Comparison of ENCODE assay signal across 8 mouse cellular contexts in genomic region chr9:61946623-61947401, GRCm38 (mm10). TPM values are rescaled to one million over a fixed set of nuclear protein-coding genes. Genes with fewer than 3 reads are reported as not detected.
DNase-seq lines count a peak whose midpoint lies in the region; ATAC-seq and TF ChIP-seq lines count a peak whose summit lies in the region.

Gene Kif23, minus strand, starts transcription at chr9:61946774.

- no peak for TF ChIP-seq EP300 in heart, adult 2 months (IDR thresholded peaks at IDR 0.05; ENCODE audit: insufficient read depth, low read depth, low read length)

- peak within 1 kb of the TSS; percentile 98 for H3K4me2 ChIP-seq in embryonic facial prominence, embryonic 13.5 days
- H3K4me2 ChIP-seq in limb, embryonic 13.5 days (replicated peaks), result peak within 1 kb of the TSS; percentile 76
- peak within 1 kb of the TSS; percentile 100 for H3K4me2 ChIP-seq in midbrain, embryonic 16.5 days (ENCODE audit: low read length)

- peak; percentile 99 for DNase-seq in 3134 (ENCODE audit: extremely low read depth, insufficient read length, low spot score)
- DNase-seq in adrenal gland, postnatal 36 days, result peak; percentile 98
- DNase-seq in heart, adult 2 months, result peak; percentile 98 to 99
- peak; percentile 93 to 96 for DNase-seq in kidney, adult 8-10 months
- DNase-seq in spleen, postnatal 10 days (ENCODE audit: low spot score in 2 of 2), result peak; percentile 98 to 99

- intact Hi-C loops in heart, adult 2 months (cut with DNase I), result loop anchor here (1.0 to 5.0 kb wide), 3 partner anchors 35 to 295 kb away; partner anchors contain the start of gene Glce

- no peaks in the 10 kb centered on the region; the same call in 1 of the 2 replicates for H3K79me2 ChIP-seq in heart, adult 2 months (replicated peaks; ENCODE audit: control insufficient read depth, insufficient read depth, low read length)

- peak; percentile 90 for TF ChIP-seq CTCF in heart, adult 2 months (IDR thresholded peaks at IDR 0.05)

- under 1% methylated on average over 44 of the region's 44 CpGs for WGBS in embryonic facial prominence, embryonic 13.5 days
- 1% methylated on average over 44 of the region's 44 CpGs for WGBS in heart, adult 2 months
- under 1% methylated on average over 43 of the region's 44 CpGs for WGBS in limb, embryonic 13.5 days
- WGBS in midbrain, embryonic 16.5 days, result under 1% methylated on average over 44 of the region's 44 CpGs

- H3K27ac ChIP-seq in embryonic facial prominence, embryonic 13.5 days, result peak within 1 kb of the TSS; percentile 80
- H3K27ac ChIP-seq in heart, adult 2 months, result peak within 1 kb of the TSS; percentile 81
- H3K27ac ChIP-seq in limb, embryonic 13.5 days, result peak within 1 kb of the TSS; percentile 68; the same call in 1 of the 2 replicates
- H3K27ac ChIP-seq in midbrain, embryonic 16.5 days (ENCODE audit: low read length), result peak within 1 kb of the TSS; percentile 63; the same call in 1 of the 2 replicates

- H3K9ac ChIP-seq in embryonic facial prominence, embryonic 13.5 days, result peak within 1 kb of the TSS; percentile 88
- H3K9ac ChIP-seq in heart, adult 2 months (ENCODE audit: low read depth, low read length), result peak within 1 kb of the TSS; percentile 73
- peak within 1 kb of the TSS; percentile 76 for H3K9ac ChIP-seq in limb, embryonic 13.5 days
- peak within 1 kb of the TSS; percentile 62 for H3K9ac ChIP-seq in midbrain, embryonic 16.5 days (ENCODE audit: low read depth, low read length)

- ATAC-seq in embryonic facial prominence, embryonic 13.5 days (ENCODE audit: insufficient number of reproducible peaks, insufficient read depth, low FRiP score, low TSS enrichment, low read depth), result peak; percentile 89
- peak; percentile 95 for ATAC-seq in limb, embryonic 13.5 days (ENCODE audit: low FRiP score, low read depth)
- ATAC-seq in midbrain, embryonic 16.5 days, result peak; percentile 90

- peaks cover 14% of the 10 kb centered on the region for H3K4me1 ChIP-seq in embryonic facial prominence, embryonic 13.5 days
- H3K4me1 ChIP-seq in heart, adult 2 months (ENCODE audit: control insufficient read depth, insufficient read depth, low read length), result no peaks in the 10 kb centered on the region
- H3K4me1 ChIP-seq in limb, embryonic 13.5 days, result peaks cover 15% of the 10 kb centered on the region
- peaks cover 12% of the 10 kb centered on the region for H3K4me1 ChIP-seq in midbrain, embryonic 16.5 days (ENCODE audit: control insufficient read depth, insufficient read depth, low read length)

- H3K36me3 ChIP-seq in embryonic facial prominence, embryonic 13.5 days, result 0 out of 2 replicates have a peak, but pooled peaks cover 6% of the 10 kb centered on the region
- H3K36me3 ChIP-seq in heart, adult 2 months (ENCODE audit: control insufficient read depth, insufficient read depth, low read length), result no peaks in the 10 kb centered on the region
- peaks cover 18% of the 10 kb centered on the region for H3K36me3 ChIP-seq in limb, embryonic 13.5 days
- H3K36me3 ChIP-seq in midbrain, embryonic 16.5 days (ENCODE audit: control insufficient read depth, insufficient read depth, low read length), result no peaks in the 10 kb centered on the region

- no peaks in the 10 kb centered on the region for H3K27me3 ChIP-seq in embryonic facial prominence, embryonic 13.5 days
- H3K27me3 ChIP-seq in heart, adult 2 months (ENCODE audit: control insufficient read depth, insufficient read depth, low read length), result no peaks in the 10 kb centered on the region
- H3K27me3 ChIP-seq in limb, embryonic 13.5 days, result no peaks in the 10 kb centered on the region
- no peaks in the 10 kb centered on the region for H3K27me3 ChIP-seq in midbrain, embryonic 16.5 days (ENCODE audit: control insufficient read depth, insufficient read depth, low read depth, low read length)

- peak; percentile 72 for TF ChIP-seq POLR2A in heart, adult 2 months (IDR thresholded peaks at IDR 0.05; ENCODE audit: insufficient read depth, low read depth, low read length)

- peak within 1 kb of the TSS; percentile 80 for H3K4me3 ChIP-seq in embryonic facial prominence, embryonic 13.5 days
- peak within 1 kb of the TSS; percentile 67 for H3K4me3 ChIP-seq in heart, adult 2 months
- H3K4me3 ChIP-seq in limb, embryonic 13.5 days, result peak within 1 kb of the TSS; percentile 62
- H3K4me3 ChIP-seq in midbrain, embryonic 16.5 days (ENCODE audit: low read depth, low read length), result peak within 1 kb of the TSS; percentile 61

- no peaks in the 10 kb centered on the region for H3K9me3 ChIP-seq in embryonic facial prominence, embryonic 13.5 days
- H3K9me3 ChIP-seq in limb, embryonic 13.5 days, result no peaks in the 10 kb centered on the region
- H3K9me3 ChIP-seq in midbrain, embryonic 16.5 days (replicated peaks; ENCODE audit: control insufficient read depth, low read length, poor library complexity, severe bottlenecking), result no peaks in the 10 kb centered on the region

RNA-seq across cellular contexts. Expression of gene Kif23, which starts in this region (rescaled TPM):
- 1 to 10 TPM; 5.5 to 8.5 TPM for total RNA-seq in adrenal gland, postnatal 36 days (2021)
- polyA plus RNA-seq in embryonic facial prominence, embryonic 13.5 days (2015; fragmentation: Nextera tagmentation; extraction: Ambion mirVana), result 104 and 108 TPM in 2 replicates
- total RNA-seq in heart, adult 2 months (2021), result under 1 TPM; 0.52 to 0.68 TPM
- polyA plus RNA-seq in heart, adult 2 months (2012; rRNA removed), result 0.45 and 1.0 TPM in 2 replicates
- polyA plus RNA-seq in limb, embryonic 13.5 days (2015; fragmentation: Nextera tagmentation; extraction: Ambion mirVana), result 112 and 116 TPM in 2 replicates
- polyA plus RNA-seq in midbrain, embryonic 16.5 days (2015; fragmentation: Nextera tagmentation; extraction: Ambion mirVana), result 10.1 and 12.9 TPM in 2 replicates

Comparison
In these comparisons a context has a peak if more than half of its experiments do, and no peak if none do; other contexts are left out.
1. Peak in every context shown above with its lines: DNase-seq, ATAC-seq, H3K4me3 ChIP-seq and H3K27ac ChIP-seq.